Mouse (Mus musculus): Measurements from ENCODE around the gene Wdr81. TPM values are rescaled to one million over a fixed set of nuclear protein-coding genes. Genes with fewer than 3 reads are reported as not detected.

Gene Wdr81
- polyA plus RNA-seq, 1 experiment from 2014 or later: 7.6 TPM

DNA sequence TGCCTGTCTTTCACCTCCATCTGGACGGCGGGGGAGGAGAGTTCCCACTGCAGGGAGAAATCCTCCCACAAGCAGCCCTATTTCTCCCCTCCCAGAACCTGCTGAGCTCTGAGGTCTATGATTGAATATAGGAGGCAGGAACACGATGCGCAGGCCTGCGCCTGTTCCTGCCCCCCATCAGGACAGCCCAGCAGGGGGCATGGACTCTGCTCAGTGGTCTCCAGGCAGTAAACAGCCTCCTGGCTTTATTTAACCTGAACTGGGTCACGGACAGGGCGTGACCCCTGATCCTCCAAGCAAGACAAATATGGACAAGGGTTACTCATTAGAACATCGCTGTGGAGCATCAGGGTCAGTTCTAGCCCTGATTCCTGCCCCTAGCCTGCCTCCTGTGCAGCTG, 10.8 kb downstream of the Wdr81 start:
- Histone ChIP-seq H3K9me3 (replicated peaks; ENCODE audit: control insufficient read depth, low read length, poor library complexity, severe bottlenecking) (no peaks in the 10 kb centered on the region), H3K4me1 (ENCODE audit: control insufficient read depth, insufficient read depth, low read length) (no peaks in the 10 kb centered on the region), H3K36me3 (ENCODE audit: control insufficient read depth, insufficient read depth, low read length) (peaks cover 19% of the 10 kb centered on the region), H3K27me3 (ENCODE audit: control insufficient read depth, insufficient read depth, low read depth, low read length) (no peaks in the 10 kb centered on the region), H3K4me2 (ENCODE audit: low read length) (no peak overlapping the region), H3K9ac (ENCODE audit: low read depth, low read length) (no peak overlapping the region), H3K27ac (ENCODE audit: low read length) (no peak overlapping the region), H3K4me3 (ENCODE audit: low read depth, low read length) (no peak overlapping the region)
- ATAC-seq: no peak
- 53% methylated on average over 8 of the region's 8 CpGs for WGBS

DNA sequence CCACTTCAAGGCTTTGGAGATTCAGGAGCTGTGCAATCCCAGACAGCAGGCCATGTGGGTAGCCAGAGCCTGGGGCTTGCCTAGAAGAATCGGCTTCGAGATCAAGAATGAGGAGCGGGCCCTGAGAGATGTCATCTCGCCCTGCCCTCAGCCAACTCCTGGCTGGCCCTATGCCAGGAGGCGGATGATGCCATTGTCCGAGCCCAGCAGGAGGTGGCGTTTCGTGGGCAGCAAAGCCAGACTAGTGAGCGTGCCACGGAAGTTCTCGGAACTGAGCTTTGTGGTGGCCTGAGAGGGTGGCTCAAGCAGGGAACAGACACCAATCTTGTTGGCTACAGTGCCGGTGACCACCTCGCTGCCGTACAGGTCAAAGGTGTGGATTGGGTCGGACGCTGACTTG, 12.9 kb downstream of the Wdr81 start:
- H3K4me1 ChIP-seq (ENCODE audit: control insufficient read depth, insufficient read depth, low read length): no peaks in the 10 kb centered on the region
- no peak overlapping the region for H3K27ac ChIP-seq (ENCODE audit: low read length)
- H3K36me3 ChIP-seq (ENCODE audit: control insufficient read depth, insufficient read depth, low read length): peaks cover 9% of the 10 kb centered on the region
- 57% methylated on average over 16 of the region's 16 CpGs for WGBS
- no peaks in the 10 kb centered on the region for H3K9me3 ChIP-seq (replicated peaks; ENCODE audit: control insufficient read depth, low read length, poor library complexity, severe bottlenecking)
- no peak for ATAC-seq
- H3K4me2 ChIP-seq (ENCODE audit: low read length): no peak overlapping the region
- no peak overlapping the region for H3K9ac ChIP-seq (ENCODE audit: low read depth, low read length)
- no peaks in the 10 kb centered on the region for H3K27me3 ChIP-seq (ENCODE audit: control insufficient read depth, insufficient read depth, low read depth, low read length)
- H3K4me3 ChIP-seq (ENCODE audit: low read depth, low read length): no peak overlapping the region

DNA sequence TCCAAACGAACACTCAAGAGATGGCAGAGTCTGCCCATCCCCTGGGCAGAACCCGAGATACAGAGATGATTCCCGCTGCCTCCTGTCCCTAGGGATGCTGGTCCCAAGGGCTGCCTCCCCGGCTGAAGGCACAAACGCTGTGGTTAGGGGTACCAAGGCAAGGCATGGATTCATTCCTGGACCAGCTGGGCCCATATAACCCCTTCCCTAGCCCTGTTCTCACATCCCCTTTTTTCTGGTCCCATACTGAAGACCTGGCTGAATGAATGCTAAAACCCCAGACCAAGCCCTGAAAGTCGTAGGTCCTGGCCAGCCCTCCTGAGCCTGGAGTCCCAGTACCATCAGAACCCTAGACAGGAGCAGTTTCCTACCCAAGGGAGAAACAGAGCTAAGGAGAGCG, 13.5 kb downstream of the Wdr81 start:
- no peak overlapping the region for H3K4me2 ChIP-seq (ENCODE audit: low read length)
- H3K27ac ChIP-seq (ENCODE audit: low read length): no peak overlapping the region
- no peaks in the 10 kb centered on the region for H3K9me3 ChIP-seq (replicated peaks; ENCODE audit: control insufficient read depth, low read length, poor library complexity, severe bottlenecking)
- H3K27me3 ChIP-seq (ENCODE audit: control insufficient read depth, insufficient read depth, low read depth, low read length): no peaks in the 10 kb centered on the region
- no peak for ATAC-seq
- WGBS: 82% methylated on average over 7 of the region's 7 CpGs
- no peak overlapping the region for H3K9ac ChIP-seq (ENCODE audit: low read depth, low read length)
- H3K4me1 ChIP-seq (ENCODE audit: control insufficient read depth, insufficient read depth, low read length): no peaks in the 10 kb centered on the region
- H3K36me3 ChIP-seq (ENCODE audit: control insufficient read depth, insufficient read depth, low read length): peaks cover 9% of the 10 kb centered on the region
- H3K4me3 ChIP-seq (ENCODE audit: low read depth, low read length): no peak overlapping the region

DNA sequence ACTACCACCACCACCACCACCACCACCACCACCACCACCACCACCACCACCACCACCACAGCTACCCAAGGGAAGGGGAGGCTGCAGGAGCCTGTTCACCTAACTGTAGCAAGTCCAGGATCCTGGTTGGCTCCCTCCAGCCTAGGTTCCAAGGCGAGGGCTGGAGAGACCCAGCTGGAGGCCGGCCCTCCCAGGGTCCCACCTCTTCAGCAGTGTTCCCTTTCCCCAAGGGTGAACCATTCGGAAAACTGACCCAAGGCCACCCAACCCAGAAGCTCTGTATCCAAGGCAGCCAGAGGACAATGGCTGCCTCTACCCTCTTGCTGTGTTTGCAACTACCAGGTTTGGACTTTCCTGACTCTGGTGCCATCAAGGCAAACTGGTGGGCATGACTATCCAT, 14.6 kb downstream of the Wdr81 start:
- Histone ChIP-seq H3K9me3 (replicated peaks; ENCODE audit: control insufficient read depth, low read length, poor library complexity, severe bottlenecking) (no peaks in the 10 kb centered on the region), H3K4me1 (ENCODE audit: control insufficient read depth, insufficient read depth, low read length) (no peaks in the 10 kb centered on the region), H3K9ac (ENCODE audit: low read depth, low read length) (no peak overlapping the region), H3K4me2 (ENCODE audit: low read length) (no peak overlapping the region), H3K27ac (ENCODE audit: low read length) (no peak overlapping the region), H3K4me3 (ENCODE audit: low read depth, low read length) (no peak overlapping the region), H3K36me3 (ENCODE audit: control insufficient read depth, insufficient read depth, low read length) (peaks cover 3% of the 10 kb centered on the region; the same call in 1 of the 2 replicates), H3K27me3 (ENCODE audit: control insufficient read depth, insufficient read depth, low read depth, low read length) (no peaks in the 10 kb centered on the region)
- WGBS: 86% methylated on average over 3 of the region's 3 CpGs
- ATAC-seq: no peak

DNA sequence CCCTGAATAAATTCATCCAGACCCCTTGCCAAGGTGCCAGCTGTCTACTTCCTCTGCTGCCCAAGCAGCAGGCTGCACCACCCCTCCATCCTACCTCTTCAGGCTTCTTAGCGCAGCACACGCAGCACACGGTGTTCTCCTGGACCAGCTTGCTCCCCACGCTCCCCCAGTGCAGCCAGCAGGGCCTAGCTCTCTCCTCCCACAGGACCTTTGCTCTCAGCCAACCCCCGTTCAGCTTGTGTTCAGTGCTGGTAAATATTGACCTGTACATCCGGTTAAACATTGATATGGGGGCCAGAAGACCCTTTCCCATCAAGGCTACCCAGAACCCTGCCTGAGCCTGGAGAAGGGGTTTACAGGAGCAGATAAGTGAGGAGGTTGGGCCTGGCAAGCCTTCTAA, 15.2 kb downstream of the Wdr81 start, which contains the start of gene Serpinf2:
Gene Serpinf2, minus strand, starts transcription at position 229 of the 400 bp plus-strand sequence.
- Histone ChIP-seq H3K27me3 (ENCODE audit: control insufficient read depth, insufficient read depth, low read depth, low read length) (no peaks in the 10 kb centered on the region), H3K4me1 (ENCODE audit: control insufficient read depth, insufficient read depth, low read length) (no peaks in the 10 kb centered on the region), H3K9ac (ENCODE audit: low read depth, low read length) (no peak within 1 kb of the TSS), H3K9me3 (replicated peaks; ENCODE audit: control insufficient read depth, low read length, poor library complexity, severe bottlenecking) (no peaks in the 10 kb centered on the region), H3K27ac (ENCODE audit: low read length) (no peak within 1 kb of the TSS), H3K4me3 (ENCODE audit: low read depth, low read length) (no peak within 1 kb of the TSS), H3K4me2 (ENCODE audit: low read length) (no peak within 1 kb of the TSS), H3K36me3 (ENCODE audit: control insufficient read depth, insufficient read depth, low read length) (0 out of 2 replicates have a peak, but pooled peaks cover 2% of the 10 kb centered on the region)
- 88% methylated on average over 6 of the region's 6 CpGs for WGBS
- no peak for ATAC-seq

DNA sequence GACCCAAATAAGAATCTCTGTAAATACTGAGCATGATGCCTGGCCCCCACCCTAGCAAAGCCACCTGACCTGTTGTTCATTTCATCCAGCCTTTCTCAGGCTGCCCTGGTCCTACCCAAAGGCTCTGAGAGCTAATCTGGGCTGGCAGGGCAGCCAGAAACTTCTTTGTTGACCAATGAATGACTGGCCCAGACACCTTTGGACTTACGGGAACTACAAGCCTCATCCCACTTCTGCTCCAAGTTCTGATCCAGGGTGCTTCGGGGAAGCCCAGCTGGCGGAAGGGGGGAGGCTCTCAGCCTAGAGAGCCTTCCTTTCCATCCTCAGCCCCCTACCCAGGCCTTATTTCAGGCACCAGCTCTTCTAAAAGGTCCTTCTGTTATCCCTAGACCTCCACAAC, 15.7 kb downstream of the Wdr81 start:
- Histone ChIP-seq H3K36me3 (ENCODE audit: control insufficient read depth, insufficient read depth, low read length) (0 out of 2 replicates have a peak, but pooled peaks cover 2% of the 10 kb centered on the region), H3K9me3 (replicated peaks; ENCODE audit: control insufficient read depth, low read length, poor library complexity, severe bottlenecking) (no peaks in the 10 kb centered on the region), H3K27ac (ENCODE audit: low read length) (no peak overlapping the region), H3K27me3 (ENCODE audit: control insufficient read depth, insufficient read depth, low read depth, low read length) (no peaks in the 10 kb centered on the region), H3K4me2 (ENCODE audit: low read length) (no peak overlapping the region), H3K4me3 (ENCODE audit: low read depth, low read length) (no peak overlapping the region), H3K4me1 (ENCODE audit: control insufficient read depth, insufficient read depth, low read length) (no peaks in the 10 kb centered on the region), H3K9ac (ENCODE audit: low read depth, low read length) (no peak overlapping the region)
- WGBS: 96% methylated on average over 3 of the region's 3 CpGs
- no peak for ATAC-seq

DNA sequence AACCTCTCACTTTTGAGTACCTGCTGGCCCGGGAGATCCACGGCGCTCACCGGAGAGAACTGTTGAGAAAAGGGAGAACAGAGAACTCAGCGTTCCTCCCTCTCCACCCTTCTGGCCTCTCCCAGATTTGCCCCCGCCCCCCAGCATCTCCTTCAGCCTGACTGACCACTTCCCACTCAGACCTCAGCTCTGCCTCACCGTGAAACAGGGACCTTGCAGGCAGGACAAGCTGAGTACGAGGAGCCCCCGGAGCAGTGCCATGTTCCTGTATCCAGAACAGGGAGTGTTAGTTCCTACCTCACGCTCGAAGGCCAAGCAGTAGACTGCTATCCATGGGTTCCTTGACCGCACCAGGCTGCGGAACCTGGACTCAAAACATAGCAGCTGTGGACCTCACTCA, 16.3 kb downstream of the Wdr81 start:
- WGBS: 92% methylated on average over 13 of the region's 13 CpGs
- H3K9me3 ChIP-seq (replicated peaks; ENCODE audit: control insufficient read depth, low read length, poor library complexity, severe bottlenecking): no peaks in the 10 kb centered on the region
- no peak overlapping the region for H3K27ac ChIP-seq (ENCODE audit: low read length)
- H3K27me3 ChIP-seq (ENCODE audit: control insufficient read depth, insufficient read depth, low read depth, low read length): no peaks in the 10 kb centered on the region
- no peaks in the 10 kb centered on the region for H3K4me1 ChIP-seq (ENCODE audit: control insufficient read depth, insufficient read depth, low read length)
- no peak overlapping the region for H3K4me2 ChIP-seq (ENCODE audit: low read length)
- no peak overlapping the region for H3K4me3 ChIP-seq (ENCODE audit: low read depth, low read length)
- ATAC-seq: no peak
- no peak overlapping the region for H3K9ac ChIP-seq (ENCODE audit: low read depth, low read length)
- H3K36me3 ChIP-seq (ENCODE audit: control insufficient read depth, insufficient read depth, low read length): 0 out of 2 replicates have a peak, but pooled peaks cover 2% of the 10 kb centered on the region

DNA sequence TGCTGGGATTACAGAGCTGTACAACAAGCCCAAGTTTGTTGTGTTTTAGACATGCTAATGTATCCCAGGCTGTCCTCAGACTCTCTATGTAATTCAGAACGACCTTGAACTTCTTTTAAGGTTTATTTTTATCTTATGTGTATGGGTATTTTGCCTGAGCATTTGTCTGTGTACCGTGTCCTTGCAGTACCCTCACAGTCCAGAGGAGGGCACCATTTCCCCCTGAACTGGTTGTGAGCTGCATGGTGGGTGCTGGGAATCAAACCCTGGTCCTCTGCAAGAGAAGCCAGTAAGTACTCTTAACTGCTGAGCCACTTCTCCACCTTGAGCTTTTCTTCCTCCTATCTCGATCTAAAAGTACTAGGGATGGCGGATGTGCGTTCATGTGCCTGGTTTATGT, 20.4 kb downstream of the Wdr81 start:
- no peak for ATAC-seq
- H3K4me3 ChIP-seq (ENCODE audit: low read depth, low read length): no peak overlapping the region
- H3K4me1 ChIP-seq (ENCODE audit: control insufficient read depth, insufficient read depth, low read length): no peaks in the 10 kb centered on the region
- H3K9me3 ChIP-seq (replicated peaks; ENCODE audit: control insufficient read depth, low read length, poor library complexity, severe bottlenecking): no peaks in the 10 kb centered on the region
- no peaks in the 10 kb centered on the region for H3K27me3 ChIP-seq (ENCODE audit: control insufficient read depth, insufficient read depth, low read depth, low read length)
- 84% methylated on average over 5 of the region's 5 CpGs for WGBS
- H3K4me2 ChIP-seq (ENCODE audit: low read length): no peak overlapping the region
- no peak overlapping the region for H3K9ac ChIP-seq (ENCODE audit: low read depth, low read length)
- no peak overlapping the region for H3K27ac ChIP-seq (ENCODE audit: low read length)
- H3K36me3 ChIP-seq (ENCODE audit: control insufficient read depth, insufficient read depth, low read length): no peaks in the 10 kb centered on the region

DNA sequence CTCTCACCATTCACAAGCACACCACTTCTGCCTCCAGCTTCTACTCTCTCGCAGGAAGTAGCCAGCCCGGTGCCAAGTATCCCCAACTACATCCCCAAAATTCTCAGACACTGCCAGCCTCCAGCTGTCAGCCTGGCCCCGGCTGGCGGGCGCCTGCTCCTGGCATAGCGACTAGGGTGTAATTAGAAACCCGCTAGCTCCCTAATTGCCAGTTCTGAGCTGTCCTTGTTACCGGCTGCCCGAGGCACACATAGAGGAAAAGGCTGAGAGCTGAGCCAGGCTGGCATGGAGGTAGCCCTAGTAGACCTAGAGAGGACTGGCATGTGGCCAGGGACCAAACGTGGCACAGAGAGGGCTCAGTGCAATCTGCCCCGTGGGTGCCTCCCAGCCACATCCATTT, 23.2 kb downstream of the Wdr81 start:
- no peak overlapping the region for H3K4me2 ChIP-seq (ENCODE audit: low read length)
- no peak for ATAC-seq

More for the DNA sequence above, 23.2 kb downstream of the Wdr81 start:
- H3K9ac ChIP-seq (ENCODE audit: low read depth, low read length): no peak overlapping the region
- H3K9me3 ChIP-seq (replicated peaks; ENCODE audit: control insufficient read depth, low read length, poor library complexity, severe bottlenecking): no peaks in the 10 kb centered on the region
- no peaks in the 10 kb centered on the region for H3K4me1 ChIP-seq (ENCODE audit: control insufficient read depth, insufficient read depth, low read length)
- 74% methylated on average over 11 of the region's 11 CpGs for WGBS
- H3K36me3 ChIP-seq (ENCODE audit: control insufficient read depth, insufficient read depth, low read length): no peaks in the 10 kb centered on the region
- no peak overlapping the region for H3K4me3 ChIP-seq (ENCODE audit: low read depth, low read length)
- no peak overlapping the region for H3K27ac ChIP-seq (ENCODE audit: low read length)
- no peaks in the 10 kb centered on the region for H3K27me3 ChIP-seq (ENCODE audit: control insufficient read depth, insufficient read depth, low read depth, low read length)

All from midbrain, embryonic 16.5 days (tissue).